Mouse (Mus musculus) embryonic facial prominence, embryonic 15.5 days (tissue): ENCODE measurements around the gene Baz2b. TPM values are rescaled to one million over a fixed set of nuclear protein-coding genes. Genes with fewer than 3 reads are reported as not detected.
A peak's percentile ranks its signal among the peaks of the same experiment; 100 is the strongest.

ENCODE experiments used
- ATAC-seq: fragments of 200-750 bp; cut with Nextera tagmentation; 2 replicates; pipeline ENCODE4 v1.8.0; 2017; ENCODE audit warnings: low read depth, moderate TSS enrichment; ENCODE audit not compliant: insufficient number of reproducible peaks, low FRiP score, low TSS enrichment
- H3K27ac ChIP-seq: fragments of 300-500 bp; sonication (generic); replicated peaks from 2 replicates; pipeline ENCODE4 v1.5.1; 2015; ENCODE audit warnings: mild to moderate bottlenecking, inconsistent platforms
- H3K27me3 ChIP-seq: fragments of 300-500 bp; sonication (generic); 2 replicates; pipeline ENCODE4 v1.6.1; 2015; ENCODE audit warnings: inconsistent platforms
- H3K36me3 ChIP-seq: fragments of 300-500 bp; sonication (generic); 2 replicates; pipeline ENCODE4 v1.6.1; 2015; ENCODE audit warnings: mild to moderate bottlenecking, inconsistent platforms
- H3K4me1 ChIP-seq: fragments of 300-500 bp; sonication (generic); 2 replicates; pipeline ENCODE4 v1.6.1; 2015; ENCODE audit warnings: inconsistent platforms
- H3K4me2 ChIP-seq: fragments of 300-500 bp; sonication (generic); replicated peaks from 2 replicates; pipeline ENCODE4 v1.6.1; 2015; ENCODE audit warnings: mild to moderate bottlenecking, inconsistent platforms
- H3K4me3 ChIP-seq: fragments of 300-500 bp; sonication (generic); replicated peaks from 2 replicates; pipeline ENCODE4 v1.5.1; 2015; ENCODE audit warnings: mild to moderate bottlenecking, inconsistent platforms
- H3K9ac ChIP-seq: fragments of 300-500 bp; sonication (generic); 2 replicates; pipeline ENCODE4 v1.6.1; 2015; ENCODE audit warnings: inconsistent platforms
- H3K9me3 ChIP-seq: fragments of 300-500 bp; sonication (generic); replicated peaks from 2 replicates; pipeline ENCODE4 v1.6.1; 2016; ENCODE audit warnings: inconsistent platforms
- WGBS: fragments of 180-500 bp; shearing (Covaris S2); methylation state at CpG from one replicate; pipeline ENCODE4 v1.1.7; 2015; 5-methylcytosine and 5-hydroxymethylcytosine counted together
- polyA plus RNA-seq: library from polyadenylated mRNA; unstranded; fragments of >200 nt; fragmentation: Nextera tagmentation; extraction: Ambion mirVana; gene quantifications from 2 replicates; pipeline ENCODE4 v1.2.1, GENCODE M21; 2015

Gene Baz2b
- polyA plus RNA-seq, result 58.1 and 61.5 TPM in 2 replicates

DNA sequence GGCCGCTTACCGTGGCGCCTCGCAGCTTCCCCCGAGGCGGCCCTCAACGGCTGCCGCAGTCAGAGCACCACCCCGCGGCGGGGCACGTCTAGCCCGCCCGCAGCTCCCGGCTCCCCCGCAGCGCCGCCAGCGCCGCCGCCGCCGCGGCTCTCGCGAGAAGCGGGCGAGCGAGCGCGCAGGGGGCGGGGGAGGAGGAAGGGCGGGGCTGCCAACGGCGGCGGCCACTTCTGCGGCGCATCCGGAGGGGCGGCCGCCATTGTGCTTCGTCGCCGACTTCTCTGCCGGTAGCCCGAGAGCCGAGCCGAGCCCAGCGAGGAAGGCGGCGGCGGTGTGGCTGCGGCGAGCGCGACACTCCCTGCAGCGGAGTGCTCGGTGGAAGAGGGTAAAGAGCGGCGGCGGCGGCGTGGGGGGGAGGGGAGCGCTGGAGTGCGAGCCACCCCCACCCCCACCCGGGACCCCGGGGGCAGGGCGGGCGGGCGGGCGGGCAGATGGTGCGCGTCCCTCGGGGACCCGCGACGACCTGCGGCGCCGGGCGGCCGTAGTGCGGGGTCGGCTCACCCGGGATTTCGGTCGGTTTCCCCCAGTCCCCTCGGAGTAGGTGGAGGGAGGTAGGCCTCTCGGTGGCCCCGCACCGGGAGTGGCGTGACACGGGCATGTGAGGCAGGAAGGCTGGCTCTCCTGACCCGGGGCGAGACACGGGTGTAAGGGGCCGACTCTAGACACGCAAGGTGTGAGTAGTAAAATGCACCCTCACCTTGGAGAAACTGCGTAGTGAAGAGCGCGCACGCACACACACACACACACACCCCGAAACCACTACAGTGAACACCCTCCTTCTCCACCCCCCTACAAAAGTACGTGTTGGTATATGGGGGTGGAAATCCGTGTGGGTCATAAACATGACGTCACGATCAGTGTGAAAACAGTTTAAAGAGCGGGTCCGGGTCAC, at the start of gene Baz2b, which contains the start of gene March7:
Gene Baz2b, minus strand, starts transcription at position 137 of the 949 bp plus-strand sequence.
Gene March7, plus strand, starts transcription at position 185 of the 949 bp plus-strand sequence.
- peaks cover 12% of the 10 kb centered on the region; the same call in 1 of the 2 replicates for H3K36me3 ChIP-seq
- peaks cover 23% of the 10 kb centered on the region for H3K4me1 ChIP-seq
- no peaks in the 10 kb centered on the region for H3K27me3 ChIP-seq
- ATAC-seq, result peak; percentile 93
- H3K9ac ChIP-seq, result peak within 1 kb of the TSS; percentile 87
- H3K4me3 ChIP-seq, result peak within 1 kb of the TSS; percentile 89
- no peaks in the 10 kb centered on the region for H3K9me3 ChIP-seq
- WGBS, result under 1% methylated on average over 84 of the region's 109 CpGs
- H3K4me2 ChIP-seq, result peak within 1 kb of the TSS; percentile 56
- peak within 1 kb of the TSS; percentile 91 for H3K27ac ChIP-seq

DNA sequence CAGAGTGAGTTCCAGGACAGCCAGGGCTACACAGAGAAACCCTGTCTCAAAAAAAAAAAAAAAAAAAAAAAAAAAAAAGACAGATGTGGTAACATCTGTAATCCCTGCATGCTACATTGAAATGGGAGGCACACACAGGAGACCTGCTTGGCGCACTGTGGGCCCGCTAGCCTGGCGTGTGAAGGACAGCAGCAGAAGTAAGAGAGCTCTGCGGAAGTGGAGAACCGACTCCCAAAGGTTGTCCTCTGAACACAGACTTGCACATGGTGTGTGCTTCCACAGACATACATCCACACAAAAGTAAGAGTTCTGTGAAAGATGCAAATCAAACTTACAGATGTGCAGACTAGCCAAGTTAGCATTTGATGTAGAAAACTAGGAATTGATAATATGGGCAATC, 49.5 kb upstream of the Baz2b start:
- Histone ChIP-seq H3K9me3 (peaks cover 3% of the 10 kb centered on the region; the same call in 1 of the 2 replicates), H3K27me3 (no peaks in the 10 kb centered on the region), H3K9ac (no peak overlapping the region), H3K4me1 (no peaks in the 10 kb centered on the region), H3K27ac (no peak overlapping the region), H3K4me3 (no peak overlapping the region), H3K4me2 (no peak overlapping the region), H3K36me3 (peaks cover 11% of the 10 kb centered on the region)
- WGBS, result 92% methylated on average over 5 of the region's 5 CpGs
- no peak for ATAC-seq

- ATAC-seq, result no peak
- Histone ChIP-seq H3K36me3 (peaks cover 22% of the 10 kb centered on the region), H3K4me2 (no peak overlapping the region), H3K9me3 (peaks cover 3% of the 10 kb centered on the region; the same call in 1 of the 2 replicates), H3K9ac (no peak overlapping the region), H3K27ac (no peak overlapping the region), H3K4me3 (no peak overlapping the region), H3K27me3 (no peaks in the 10 kb centered on the region), H3K4me1 (no peaks in the 10 kb centered on the region)
- WGBS, result 84% methylated on average over 2 of the region's 2 CpGs
Observed at GRCm38 (mm10) chr2:60256751-60257150, 47.1 kb upstream of the Baz2b start.

DNA sequence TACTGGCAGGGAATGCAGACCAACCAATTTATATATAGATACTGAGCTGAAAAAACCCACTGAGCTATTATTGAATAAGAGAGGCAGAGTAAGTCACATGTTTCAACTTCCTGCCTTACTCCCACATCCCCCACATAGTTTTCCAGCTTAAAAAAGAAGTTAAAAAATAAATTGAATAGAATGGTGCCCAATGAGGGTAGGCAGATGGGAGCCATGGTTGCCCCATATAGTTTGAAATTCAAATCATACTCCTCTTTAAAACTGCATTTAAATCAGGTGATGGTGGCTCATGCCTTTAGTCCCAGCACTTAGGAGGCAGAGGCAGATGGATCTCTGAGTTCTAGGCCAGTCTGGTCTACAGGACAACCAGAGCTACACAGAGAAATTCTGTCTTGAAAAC, 43.9 kb upstream of the Baz2b start:
- peaks cover 37% of the 10 kb centered on the region for H3K36me3 ChIP-seq
- H3K27ac ChIP-seq, result no peak overlapping the region
- H3K9ac ChIP-seq, result no peak overlapping the region
- H3K4me1 ChIP-seq, result no peaks in the 10 kb centered on the region
- ATAC-seq, result no peak
- H3K4me3 ChIP-seq, result no peak overlapping the region
- no peaks in the 10 kb centered on the region; the same call in 1 of the 2 replicates for H3K9me3 ChIP-seq
- no peak overlapping the region for H3K4me2 ChIP-seq
- no peaks in the 10 kb centered on the region for H3K27me3 ChIP-seq

GRCm38 (mm10) chr2:60252782-60253181, 43.1 kb upstream of the Baz2b start:
- 82% methylated on average over 4 of the region's 4 CpGs for WGBS
- Histone ChIP-seq H3K27me3 (no peaks in the 10 kb centered on the region), H3K9ac (no peak overlapping the region), H3K4me3 (no peak overlapping the region), H3K9me3 (no peaks in the 10 kb centered on the region; the same call in 1 of the 2 replicates), H3K4me2 (no peak overlapping the region), H3K4me1 (no peaks in the 10 kb centered on the region), H3K36me3 (peaks cover 33% of the 10 kb centered on the region), H3K27ac (no peak overlapping the region)
- ATAC-seq, result no peak

DNA sequence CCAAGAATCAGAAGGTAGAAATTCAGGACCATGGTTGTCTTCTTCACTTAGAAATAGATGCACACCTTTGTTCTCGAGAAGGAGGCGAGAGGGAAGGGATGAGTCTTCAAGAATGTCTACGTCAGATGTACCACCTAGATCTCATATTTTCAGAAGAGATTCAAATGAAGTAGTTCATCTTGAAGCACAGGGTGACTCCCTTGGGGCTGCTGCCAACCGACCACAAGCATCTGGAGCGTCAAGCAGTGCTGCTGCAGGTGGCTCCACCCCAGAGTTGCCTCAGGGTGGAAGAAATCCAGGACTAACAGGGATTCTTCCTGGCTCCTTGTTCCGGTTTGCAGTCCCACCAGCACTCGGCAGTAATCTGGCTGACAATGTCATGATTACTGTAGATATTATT, 24.9 kb upstream of the Baz2b start:
- ATAC-seq, result no peak
- Histone ChIP-seq H3K4me1 (no peaks in the 10 kb centered on the region), H3K36me3 (peaks cover 48% of the 10 kb centered on the region), H3K27me3 (no peaks in the 10 kb centered on the region), H3K9me3 (no peaks in the 10 kb centered on the region), H3K9ac (no peak overlapping the region), H3K4me2 (no peak overlapping the region), H3K4me3 (no peak overlapping the region), H3K27ac (no peak overlapping the region)
- WGBS, result 65% methylated on average over 7 of the region's 7 CpGs

DNA sequence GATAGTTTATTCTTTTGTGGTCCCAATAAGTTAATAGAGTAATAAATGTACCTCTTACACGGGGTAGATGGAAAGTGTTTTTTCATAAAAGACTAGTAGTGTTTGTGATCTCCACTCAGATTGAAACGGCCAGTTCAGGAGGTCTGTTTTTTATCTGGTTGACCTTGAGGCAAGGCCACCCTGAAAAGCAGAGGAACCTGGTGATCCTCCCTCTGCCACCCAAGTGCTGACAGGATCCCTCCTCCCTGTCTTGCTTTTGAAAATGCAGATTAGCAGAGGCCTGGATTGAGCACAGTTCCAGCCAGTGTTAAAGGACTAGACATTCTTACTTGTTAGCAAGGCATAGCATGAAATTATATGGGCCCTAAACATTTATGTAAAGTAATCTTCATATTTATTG, 23.5 kb upstream of the Baz2b start:
- no peak overlapping the region for H3K9ac ChIP-seq
- no peaks in the 10 kb centered on the region for H3K4me1 ChIP-seq
- H3K9me3 ChIP-seq, result no peaks in the 10 kb centered on the region
- no peak overlapping the region for H3K4me2 ChIP-seq
- no peak for ATAC-seq
- 57% methylated on average over 2 of the region's 2 CpGs for WGBS
- no peak overlapping the region for H3K4me3 ChIP-seq
- no peaks in the 10 kb centered on the region for H3K27me3 ChIP-seq
- peaks cover 37% of the 10 kb centered on the region for H3K36me3 ChIP-seq
- no peak overlapping the region for H3K27ac ChIP-seq

- no peak overlapping the region for H3K27ac ChIP-seq
- 90% methylated on average over 2 of the region's 2 CpGs for WGBS
- H3K27me3 ChIP-seq, result no peaks in the 10 kb centered on the region
- H3K4me3 ChIP-seq, result no peak overlapping the region
- ATAC-seq, result no peak
- H3K36me3 ChIP-seq, result peaks cover 25% of the 10 kb centered on the region
- no peak overlapping the region for H3K4me2 ChIP-seq
- no peak overlapping the region for H3K9ac ChIP-seq
- no peaks in the 10 kb centered on the region for H3K4me1 ChIP-seq
- H3K9me3 ChIP-seq, result no peaks in the 10 kb centered on the region
Observed at GRCm38 (mm10) chr2:60230361-60230760, 20.7 kb upstream of the Baz2b start.

DNA sequence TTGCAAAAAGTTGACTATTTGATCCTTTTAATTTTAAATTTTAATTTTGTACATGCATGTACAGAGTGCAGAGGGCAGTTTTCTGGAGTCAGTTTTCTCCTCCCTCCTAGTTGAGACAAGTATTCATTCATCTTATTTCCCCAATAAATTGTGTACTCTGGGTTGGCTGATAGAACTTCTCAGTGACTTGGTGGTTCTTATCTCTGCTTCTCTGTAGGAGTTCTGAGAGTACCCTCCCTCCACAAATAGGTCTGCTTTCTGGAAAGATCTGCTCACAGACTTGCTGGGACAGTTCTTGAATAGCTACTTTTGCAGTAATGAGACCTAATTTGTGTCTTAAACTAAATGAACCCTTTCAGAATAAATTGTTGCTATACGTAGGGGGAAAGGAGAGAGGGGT, 18.8 kb upstream of the Baz2b start:
- H3K27ac ChIP-seq, result no peak overlapping the region
- no peak overlapping the region for H3K9ac ChIP-seq
- no peak overlapping the region for H3K4me2 ChIP-seq
- H3K9me3 ChIP-seq, result no peaks in the 10 kb centered on the region
- 70% methylated on average over 1 of the region's 1 CpGs for WGBS
- ATAC-seq, result no peak
- peaks cover 15% of the 10 kb centered on the region for H3K36me3 ChIP-seq
- H3K4me1 ChIP-seq, result 0 out of 2 replicates have a peak, but pooled peaks cover 3% of the 10 kb centered on the region
- no peak overlapping the region for H3K4me3 ChIP-seq
- no peaks in the 10 kb centered on the region for H3K27me3 ChIP-seq

DNA sequence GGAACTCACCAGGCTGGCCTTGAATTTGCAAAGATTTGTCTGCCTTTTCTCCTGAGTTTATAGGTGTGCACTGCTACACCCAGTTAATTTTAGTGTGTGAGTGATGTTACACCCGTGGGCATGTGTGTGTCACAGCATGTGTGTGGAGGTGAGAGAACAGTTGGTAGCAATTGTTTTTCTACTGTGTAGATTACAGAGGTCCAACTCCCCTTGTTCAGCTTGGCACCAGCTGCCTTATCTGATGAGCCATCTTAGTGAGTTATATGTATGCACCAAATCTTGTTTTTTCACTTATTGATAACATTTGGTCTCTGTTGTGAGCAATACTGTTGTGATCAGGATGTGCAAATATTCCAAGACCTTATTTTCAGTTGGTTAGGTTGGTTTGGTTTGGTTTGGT, 13.8 kb upstream of the Baz2b start:
- ATAC-seq, result no peak

DNA sequence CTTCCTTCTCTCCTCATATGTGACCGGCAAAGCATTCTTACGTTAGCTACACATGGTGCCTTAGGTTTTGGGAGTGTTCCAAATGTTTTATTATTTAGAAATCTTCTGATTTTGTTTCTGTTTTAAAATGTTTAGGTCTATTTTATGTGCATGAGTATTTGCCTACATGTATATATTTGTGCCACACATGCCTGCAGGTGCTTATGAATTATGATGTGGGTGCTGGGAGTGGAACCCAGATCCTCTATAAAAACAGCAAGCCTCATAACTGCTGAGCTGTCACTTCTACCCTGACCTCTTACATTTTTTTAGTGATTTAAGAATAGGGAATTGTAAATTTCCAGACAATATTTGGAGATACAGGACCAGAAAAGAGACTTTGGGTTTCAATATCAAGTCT, 12.3 kb upstream of the Baz2b start:
- 49% methylated on average over 2 of the region's 2 CpGs for WGBS
- H3K4me2 ChIP-seq, result no peak overlapping the region
- no peak overlapping the region for H3K4me3 ChIP-seq
- no peaks in the 10 kb centered on the region for H3K27me3 ChIP-seq
- no peaks in the 10 kb centered on the region for H3K36me3 ChIP-seq
- H3K9me3 ChIP-seq, result no peaks in the 10 kb centered on the region
- H3K4me1 ChIP-seq, result 0 out of 2 replicates have a peak, but pooled peaks cover 15% of the 10 kb centered on the region
- no peak overlapping the region for H3K27ac ChIP-seq
- no peak for ATAC-seq
- no peak overlapping the region for H3K9ac ChIP-seq

More for the DNA sequence above, 13.8 kb upstream of the Baz2b start:
- Histone ChIP-seq H3K27me3 (no peaks in the 10 kb centered on the region), H3K9me3 (no peaks in the 10 kb centered on the region), H3K9ac (no peak overlapping the region), H3K4me2 (no peak overlapping the region), H3K4me1 (0 out of 2 replicates have a peak, but pooled peaks cover 10% of the 10 kb centered on the region), H3K36me3 (no peaks in the 10 kb centered on the region), H3K4me3 (no peak overlapping the region), H3K27ac (no peak overlapping the region)
- 67% methylated on average over 1 of the region's 1 CpGs for WGBS
